Mouse (Mus musculus): ENCODE results near the gene Sh3d21. TPM values are rescaled to one million over a fixed set of nuclear protein-coding genes. Genes with fewer than 3 reads are reported as not detected.
A peak's percentile ranks its signal among the peaks of the same experiment; 100 is the strongest.

Gene Sh3d21
- polyA plus RNA-seq, 1 experiment from 2014 or later = 5.5 TPM

GRCm38 (mm10) chr4:126201514-126202302 is 38.4 kb upstream of the Sh3d21 start:
- under 1% methylated on average over 28 of the region's 28 CpGs for WGBS
- H3K9me3 ChIP-seq (ENCODE audit: control insufficient read depth, low read length) = no peaks in the 10 kb centered on the region
- H3K4me3 ChIP-seq (ENCODE audit: low read depth, low read length) = peak overlapping the region; percentile 56
- H3K4me1 ChIP-seq (ENCODE audit: control insufficient read depth, insufficient read depth, low read length) = peaks cover 16% of the 10 kb centered on the region
- H3K27me3 ChIP-seq (ENCODE audit: control insufficient read depth, insufficient read depth, low read length) = no peaks in the 10 kb centered on the region
- ATAC-seq (ENCODE audit: insufficient number of reproducible peaks, low FRiP score, low TSS enrichment, low read depth) = no peak
- H3K9ac ChIP-seq (ENCODE audit: low read length) = peak overlapping the region; percentile 92
- no peaks in the 10 kb centered on the region for H3K36me3 ChIP-seq (ENCODE audit: control insufficient read depth, insufficient read depth, low read length)
- peak overlapping the region; percentile 94 for H3K27ac ChIP-seq (replicated peaks; ENCODE audit: low read depth, low read length)
- peak overlapping the region; percentile 72 for H3K4me2 ChIP-seq (ENCODE audit: low read depth, severe bottlenecking)
- peak; percentile 63 for DNase-seq (ENCODE audit: low spot score)

DNA sequence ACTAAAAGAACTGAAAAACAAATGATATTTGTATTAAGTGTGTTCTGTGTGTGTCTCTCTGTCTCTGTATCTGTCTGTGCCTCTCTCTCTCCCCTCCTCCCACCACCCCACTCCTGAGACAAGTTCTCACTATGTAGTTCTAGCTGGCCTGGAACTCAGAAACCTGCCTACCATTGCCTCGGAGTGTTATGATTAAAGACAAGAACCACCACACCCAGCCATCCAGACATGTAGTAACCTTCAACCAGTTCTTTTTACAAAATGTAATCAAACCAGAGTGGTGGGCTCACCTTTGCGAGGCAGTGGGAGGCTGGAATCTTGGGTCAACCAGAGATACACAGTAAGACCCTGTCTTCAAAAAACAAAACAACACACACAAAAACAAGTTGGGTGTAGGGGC is 37.4 kb upstream of the Sh3d21 start:
- Histone ChIP-seq H3K4me1 (ENCODE audit: control insufficient read depth, insufficient read depth, low read length) (peaks cover 16% of the 10 kb centered on the region), H3K36me3 (ENCODE audit: control insufficient read depth, insufficient read depth, low read length) (peaks cover 2% of the 10 kb centered on the region; the same call in 1 of the 2 replicates), H3K4me2 (ENCODE audit: low read depth, severe bottlenecking) (peak overlapping the region; percentile 72), H3K27me3 (ENCODE audit: control insufficient read depth, insufficient read depth, low read length) (no peaks in the 10 kb centered on the region), H3K9me3 (ENCODE audit: control insufficient read depth, low read length) (no peaks in the 10 kb centered on the region), H3K9ac (ENCODE audit: low read length) (0 out of 2 replicates have a peak overlapping the region, but pooled peaks have one; percentile 3), H3K4me3 (ENCODE audit: low read depth, low read length) (peak overlapping the region; percentile 56), H3K27ac (replicated peaks; ENCODE audit: low read depth, low read length) (no peak overlapping the region)
- ATAC-seq (ENCODE audit: insufficient number of reproducible peaks, low FRiP score, low TSS enrichment, low read depth) (no peak), DNase-seq (ENCODE audit: low spot score) (no peak)
- WGBS = 80% methylated on average over 2 of the region's 2 CpGs

- peaks cover 16% of the 10 kb centered on the region for H3K4me1 ChIP-seq (ENCODE audit: control insufficient read depth, insufficient read depth, low read length)
- 81% methylated on average over 1 of the region's 1 CpGs for WGBS
- DNase-seq (ENCODE audit: low spot score) (no peak), ATAC-seq (ENCODE audit: insufficient number of reproducible peaks, low FRiP score, low TSS enrichment, low read depth) (no peak)
- H3K27me3 ChIP-seq (ENCODE audit: control insufficient read depth, insufficient read depth, low read length) = no peaks in the 10 kb centered on the region
- peak overlapping the region; percentile 56; the same call in 1 of the 2 replicates for H3K4me3 ChIP-seq (ENCODE audit: low read depth, low read length)
- peaks cover 3% of the 10 kb centered on the region; the same call in 1 of the 2 replicates for H3K36me3 ChIP-seq (ENCODE audit: control insufficient read depth, insufficient read depth, low read length)
- H3K27ac ChIP-seq (replicated peaks; ENCODE audit: low read depth, low read length) = no peak overlapping the region
- no peak overlapping the region for H3K9ac ChIP-seq (ENCODE audit: low read length)
- no peak overlapping the region for H3K4me2 ChIP-seq (ENCODE audit: low read depth, severe bottlenecking)
- no peaks in the 10 kb centered on the region for H3K9me3 ChIP-seq (ENCODE audit: control insufficient read depth, low read length)
Observed at GRCm38 (mm10) chr4:126200036-126200435, 36.7 kb upstream of the Sh3d21 start.

- no peak overlapping the region for H3K27ac ChIP-seq (replicated peaks; ENCODE audit: low read depth, low read length)
- no peaks in the 10 kb centered on the region for H3K27me3 ChIP-seq (ENCODE audit: control insufficient read depth, insufficient read depth, low read length)
- H3K9ac ChIP-seq (ENCODE audit: low read length) = no peak overlapping the region
- no peak for DNase-seq (ENCODE audit: low spot score)
- no peaks in the 10 kb centered on the region for H3K9me3 ChIP-seq (ENCODE audit: control insufficient read depth, low read length)
- H3K4me3 ChIP-seq (ENCODE audit: low read depth, low read length) = no peak overlapping the region
- peak overlapping the region; percentile 10; the same call in 1 of the 2 replicates for H3K4me2 ChIP-seq (ENCODE audit: low read depth, severe bottlenecking)
- peaks cover 3% of the 10 kb centered on the region; the same call in 1 of the 2 replicates for H3K36me3 ChIP-seq (ENCODE audit: control insufficient read depth, insufficient read depth, low read length)
- peaks cover 16% of the 10 kb centered on the region for H3K4me1 ChIP-seq (ENCODE audit: control insufficient read depth, insufficient read depth, low read length)
- 87% methylated on average over 6 of the region's 6 CpGs for WGBS
- ATAC-seq (ENCODE audit: insufficient number of reproducible peaks, low FRiP score, low TSS enrichment, low read depth) = no peak
Observed at GRCm38 (mm10) chr4:126199556-126199955, 36.3 kb upstream of the Sh3d21 start.

DNA sequence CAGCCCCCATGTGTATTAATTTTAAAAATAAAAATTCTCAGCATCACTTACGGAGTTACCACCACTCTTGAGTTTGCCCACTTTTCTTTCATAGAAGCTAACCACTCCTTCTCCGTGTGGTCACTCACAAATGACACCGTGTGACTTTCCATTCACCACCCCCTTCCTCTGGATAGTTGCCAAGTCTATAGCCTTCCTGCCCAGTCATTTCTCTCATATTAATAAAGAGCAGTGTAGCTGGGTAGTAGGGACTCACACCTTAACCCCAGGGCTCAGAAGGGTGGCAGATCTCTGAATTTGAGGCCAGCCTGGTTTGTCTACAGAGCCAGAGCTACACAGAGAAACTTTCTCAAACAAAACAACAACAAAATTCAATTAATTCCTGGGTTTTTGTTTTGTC is 34.2 kb upstream of the Sh3d21 start:
- Histone ChIP-seq H3K9ac (ENCODE audit: low read length) (no peak overlapping the region), H3K9me3 (ENCODE audit: control insufficient read depth, low read length) (no peaks in the 10 kb centered on the region), H3K4me2 (ENCODE audit: low read depth, severe bottlenecking) (no peak overlapping the region), H3K36me3 (ENCODE audit: control insufficient read depth, insufficient read depth, low read length) (peaks cover 8% of the 10 kb centered on the region), H3K4me1 (ENCODE audit: control insufficient read depth, insufficient read depth, low read length) (peaks cover 12% of the 10 kb centered on the region), H3K27me3 (ENCODE audit: control insufficient read depth, insufficient read depth, low read length) (no peaks in the 10 kb centered on the region), H3K27ac (replicated peaks; ENCODE audit: low read depth, low read length) (no peak overlapping the region), H3K4me3 (ENCODE audit: low read depth, low read length) (no peak overlapping the region)
- WGBS = 94% methylated on average over 3 of the region's 3 CpGs
- no peak for ATAC-seq (ENCODE audit: insufficient number of reproducible peaks, low FRiP score, low TSS enrichment, low read depth)
- no peak for DNase-seq (ENCODE audit: low spot score)

DNA sequence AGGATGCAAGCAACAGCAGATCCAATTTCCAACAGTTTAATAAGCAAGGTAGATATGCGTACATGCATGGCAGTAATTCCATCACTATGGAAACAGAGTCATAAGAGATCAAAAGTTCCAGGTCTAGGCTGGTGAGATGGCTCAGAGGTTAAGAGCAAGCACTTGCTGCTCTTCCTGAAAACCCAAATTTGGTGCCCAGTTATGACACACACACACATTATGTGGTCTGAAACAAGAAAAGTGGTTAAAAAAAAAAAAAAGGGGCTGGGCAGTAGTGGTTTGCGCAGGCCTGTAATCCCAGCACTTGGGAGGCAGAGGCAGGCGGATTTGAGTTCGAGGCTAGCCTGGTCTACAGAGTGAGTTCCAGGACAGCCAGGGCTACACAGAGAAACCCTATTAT is 31.6 kb upstream of the Sh3d21 start:
- no peak for ATAC-seq (ENCODE audit: insufficient number of reproducible peaks, low FRiP score, low TSS enrichment, low read depth)
- 95% methylated on average over 4 of the region's 4 CpGs for WGBS

GRCm38 (mm10) chr4:126194216-126194615 is 30.9 kb upstream of the Sh3d21 start:
- Histone ChIP-seq H3K4me3 (ENCODE audit: low read depth, low read length) (no peak overlapping the region), H3K27ac (replicated peaks; ENCODE audit: low read depth, low read length) (no peak overlapping the region), H3K9ac (ENCODE audit: low read length) (no peak overlapping the region), H3K36me3 (ENCODE audit: control insufficient read depth, insufficient read depth, low read length) (peaks cover 12% of the 10 kb centered on the region), H3K27me3 (ENCODE audit: control insufficient read depth, insufficient read depth, low read length) (no peaks in the 10 kb centered on the region), H3K9me3 (ENCODE audit: control insufficient read depth, low read length) (no peaks in the 10 kb centered on the region), H3K4me1 (ENCODE audit: control insufficient read depth, insufficient read depth, low read length) (no peaks in the 10 kb centered on the region), H3K4me2 (ENCODE audit: low read depth, severe bottlenecking) (no peak overlapping the region)
- DNase-seq (ENCODE audit: low spot score) (no peak), ATAC-seq (ENCODE audit: insufficient number of reproducible peaks, low FRiP score, low TSS enrichment, low read depth) (no peak)

More for the DNA sequence above, 31.6 kb upstream of the Sh3d21 start:
- Histone ChIP-seq H3K9ac (ENCODE audit: low read length) (no peak overlapping the region), H3K27me3 (ENCODE audit: control insufficient read depth, insufficient read depth, low read length) (no peaks in the 10 kb centered on the region), H3K9me3 (ENCODE audit: control insufficient read depth, low read length) (no peaks in the 10 kb centered on the region), H3K4me2 (ENCODE audit: low read depth, severe bottlenecking) (no peak overlapping the region), H3K36me3 (ENCODE audit: control insufficient read depth, insufficient read depth, low read length) (peaks cover 10% of the 10 kb centered on the region), H3K4me3 (ENCODE audit: low read depth, low read length) (no peak overlapping the region), H3K27ac (replicated peaks; ENCODE audit: low read depth, low read length) (no peak overlapping the region), H3K4me1 (ENCODE audit: control insufficient read depth, insufficient read depth, low read length) (0 out of 2 replicates have a peak, but pooled peaks cover 2% of the 10 kb centered on the region)
- DNase-seq (ENCODE audit: low spot score) = no peak

DNA sequence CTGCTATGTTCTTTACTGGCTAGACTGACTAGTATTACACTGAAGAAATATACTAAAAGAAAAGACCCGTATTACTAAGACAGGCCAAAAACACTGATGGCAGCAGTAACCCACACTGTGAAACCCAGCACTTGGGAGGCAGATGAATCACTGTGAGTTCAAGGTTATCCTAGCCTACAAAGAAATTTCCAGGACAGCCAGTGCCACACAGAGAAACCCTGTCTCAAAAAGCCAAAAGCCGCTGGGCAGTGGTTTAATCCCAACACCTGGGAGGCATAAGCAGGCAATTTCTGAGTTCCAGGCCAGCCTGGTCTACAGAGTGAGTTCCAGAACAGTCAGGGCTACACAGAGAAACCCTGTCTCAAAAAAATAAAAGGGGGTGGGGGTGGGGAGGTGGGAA is 27.3 kb upstream of the Sh3d21 start:
- Histone ChIP-seq H3K4me2 (ENCODE audit: low read depth, severe bottlenecking) (no peak overlapping the region), H3K27ac (replicated peaks; ENCODE audit: low read depth, low read length) (no peak overlapping the region), H3K27me3 (ENCODE audit: control insufficient read depth, insufficient read depth, low read length) (no peaks in the 10 kb centered on the region), H3K4me3 (ENCODE audit: low read depth, low read length) (no peak overlapping the region), H3K9ac (ENCODE audit: low read length) (no peak overlapping the region), H3K4me1 (ENCODE audit: control insufficient read depth, insufficient read depth, low read length) (no peaks in the 10 kb centered on the region), H3K36me3 (ENCODE audit: control insufficient read depth, insufficient read depth, low read length) (peaks cover 10% of the 10 kb centered on the region), H3K9me3 (ENCODE audit: control insufficient read depth, low read length) (no peaks in the 10 kb centered on the region)
- WGBS = 95% methylated on average over 2 of the region's 2 CpGs
- ATAC-seq (ENCODE audit: insufficient number of reproducible peaks, low FRiP score, low TSS enrichment, low read depth) (no peak), DNase-seq (ENCODE audit: low spot score) (no peak)
